ENCODE assay signal across 9 mouse cellular contexts in the genomic region with DNA sequence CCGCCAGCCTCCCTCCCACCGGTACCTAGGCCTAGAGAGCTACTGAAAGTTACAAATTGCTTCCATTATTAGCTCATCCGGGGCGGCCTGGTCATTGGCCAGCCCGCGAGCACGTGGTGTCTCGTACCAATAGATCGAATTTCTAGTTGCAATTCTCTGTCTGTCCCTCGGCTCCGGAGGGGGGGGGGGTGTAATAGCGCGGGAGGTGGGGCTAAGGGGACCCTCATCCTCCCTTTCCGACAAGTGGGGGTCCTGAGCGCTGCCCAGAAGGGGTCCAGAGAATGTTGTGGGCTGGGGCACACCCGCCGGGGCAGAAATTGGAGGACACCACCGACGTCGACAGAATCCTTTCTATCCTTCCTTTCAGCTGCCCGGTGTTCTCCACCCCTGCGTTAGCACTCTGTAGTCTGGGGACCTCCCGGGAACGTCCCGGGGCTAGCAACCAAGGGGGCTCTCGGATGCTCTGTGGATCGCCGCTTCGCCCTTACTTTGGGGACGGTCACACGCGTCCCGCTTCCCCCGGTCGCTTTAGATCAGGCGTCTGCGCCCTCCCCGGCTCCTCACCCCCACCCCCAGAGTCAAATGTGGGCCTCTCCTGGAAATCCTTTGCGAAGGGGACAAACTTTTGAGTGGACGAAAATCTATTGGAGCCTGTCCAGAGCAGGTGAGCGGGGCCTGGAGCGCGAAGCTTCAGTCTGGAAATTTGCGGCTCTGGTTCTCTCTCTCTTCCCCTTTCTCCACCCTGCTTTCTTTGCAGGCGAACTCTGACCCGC.
DNase-seq lines count a peak whose midpoint lies in the region; ATAC-seq and TF ChIP-seq lines count a peak whose summit lies in the region.
"Had no signal": no experiment of that assay in that cellular context is flagged by ENCODE, and none has a peak within 500 bp of the region (broad histone marks: within the 10 kb centered on the region; RNA-seq: fewer than 3 reads in every experiment).

No protein-coding gene starts in this region.

- H3K27me3 ChIP-seq in heart, embryonic 14.5 days (ENCODE audit: control insufficient read depth, insufficient read depth, low read length) = peaks cover 99% of the 10 kb centered on the region
- peaks cover 92% of the 10 kb centered on the region for H3K27me3 ChIP-seq in limb, embryonic 10.5 days (ENCODE audit: low read depth, poor library complexity, severe bottlenecking)
- H3K27me3 ChIP-seq in neural tube, embryonic 14.5 days (ENCODE audit: control insufficient read depth, insufficient read depth, low read length) = no peaks in the 10 kb centered on the region
- H3K27me3 ChIP-seq: Patski had no signal

- no peak for DNase-seq in layer of hippocampus, adult 2 months (ENCODE audit: low spot score in 2 of 2)
- no peak for DNase-seq in layer of hippocampus, adult 9-11 months
- peak; percentile 86 for DNase-seq in embryo, embryonic 11 days
- peak; percentile 80 for DNase-seq in limb, embryonic 10.5 days (ENCODE audit: low spot score)
- no peak for DNase-seq in cerebellum, postnatal 4 days (ENCODE audit: low spot score in 2 of 2)
- DNase-seq in MN1 (ENCODE audit: low spot score) = no peak

- H3K4me1 ChIP-seq in heart, embryonic 14.5 days (ENCODE audit: control insufficient read depth in 2 of 2, insufficient read depth in 2 of 2, low read length in 2 of 2) = peaks cover 0 to 9% of the 10 kb centered on the region in 2 experiments; a peak in 2 of 4 replicates
- H3K4me1 ChIP-seq in limb, embryonic 10.5 days = peaks cover 47% of the 10 kb centered on the region
- peaks cover 50% of the 10 kb centered on the region for H3K4me1 ChIP-seq in neural tube, embryonic 14.5 days (ENCODE audit: control insufficient read depth, insufficient read depth, low read length)

- WGBS in heart, embryonic 14.5 days = 1% methylated on average over 45 of the region's 46 CpGs
- under 1% methylated on average over 46 of the region's 46 CpGs for WGBS in limb, embryonic 10.5 days
- WGBS in neural tube, embryonic 14.5 days = 1% methylated on average over 46 of the region's 46 CpGs

- TF ChIP-seq CTCF in layer of hippocampus, adult 2 months (conservative IDR thresholded peaks at IDR 0.05) = no peak

- ATAC-seq in heart, embryonic 14.5 days (ENCODE audit: insufficient number of reproducible peaks, insufficient read depth, low FRiP score, low read depth) = no peak
- ATAC-seq in neural tube, embryonic 14.5 days (ENCODE audit: low read depth) = peak; percentile 74
- ATAC-seq: Patski had no signal

- no peak overlapping the region for H3K27ac ChIP-seq in layer of hippocampus, adult 2 months
- no peak overlapping the region for H3K27ac ChIP-seq in heart, embryonic 14.5 days (replicated peaks in 1 of 2; ENCODE audit: control insufficient read depth in 1 of 2, insufficient read depth in 1 of 2, low read depth in 2 of 2, low read length in 2 of 2)
- peak overlapping the region; percentile 75 for H3K27ac ChIP-seq in limb, embryonic 10.5 days
- peak overlapping the region; percentile 66 for H3K27ac ChIP-seq in neural tube, embryonic 14.5 days (ENCODE audit: low read depth, low read length)

- no peaks in the 10 kb centered on the region for H3K36me3 ChIP-seq in heart, embryonic 14.5 days (ENCODE audit: control insufficient read depth, insufficient read depth, low read length)
- no peaks in the 10 kb centered on the region for H3K36me3 ChIP-seq in limb, embryonic 10.5 days
- H3K36me3 ChIP-seq in neural tube, embryonic 14.5 days (ENCODE audit: control insufficient read depth, insufficient read depth, low read length) = no peaks in the 10 kb centered on the region

- peak overlapping the region; percentile 44 for H3K4me3 ChIP-seq in layer of hippocampus, adult 2 months
- peak overlapping the region; percentile 13 to 39; a peak in 3 of 4 replicates for H3K4me3 ChIP-seq in heart, embryonic 14.5 days (ENCODE audit: control insufficient read depth in 1 of 2, insufficient read depth in 1 of 2, low read depth in 1 of 2, low read length in 2 of 2)
- H3K4me3 ChIP-seq in limb, embryonic 10.5 days = peak overlapping the region; percentile 64
- H3K4me3 ChIP-seq in neural tube, embryonic 14.5 days (ENCODE audit: low read depth, low read length) = peak overlapping the region; percentile 43

- no peaks in the 10 kb centered on the region for H3K9me3 ChIP-seq in heart, embryonic 14.5 days (ENCODE audit: control insufficient read depth, low read length)
- H3K9me3 ChIP-seq in limb, embryonic 10.5 days (replicated peaks) = no peaks in the 10 kb centered on the region
- no peaks in the 10 kb centered on the region for H3K9me3 ChIP-seq in neural tube, embryonic 14.5 days (ENCODE audit: control insufficient read depth, low read length)

- H3K9ac ChIP-seq in heart, embryonic 14.5 days (ENCODE audit: low read length) = no peak overlapping the region
- peak overlapping the region; percentile 72 for H3K9ac ChIP-seq in neural tube, embryonic 14.5 days (replicated peaks; ENCODE audit: low read depth, low read length)

- peak overlapping the region; percentile 67 for H3K4me2 ChIP-seq in heart, embryonic 14.5 days (ENCODE audit: low read length)
- H3K4me2 ChIP-seq in neural tube, embryonic 14.5 days (ENCODE audit: low read depth, low read length) = peak overlapping the region; percentile 81

Comparison
In these comparisons a context has a peak if more than half of its experiments do, and no peak if none do; other contexts are left out.
1. DNase-seq: peak in embryo, embryonic 11 days (single experiment) and limb, embryonic 10.5 days (single experiment); none in layer of hippocampus, adult 2 months (0 of 2), layer of hippocampus, adult 9-11 months (single experiment), cerebellum, postnatal 4 days (0 of 2) and MN1 (single experiment).
2. H3K27ac ChIP-seq: peak in limb, embryonic 10.5 days (single experiment) and neural tube, embryonic 14.5 days (single experiment); none in layer of hippocampus, adult 2 months (single experiment) and heart, embryonic 14.5 days (0 of 2).
3. Peak in every context shown above with its lines, with median percentiles within 50 percentile points of each other: H3K4me3 ChIP-seq.